Mouse (Mus musculus): ENCODE measurements around the gene 5031439G07Rik. TPM values are rescaled to one million over a fixed set of nuclear protein-coding genes. Genes with fewer than 3 reads are reported as not detected.
"Not testable (repeated sequence)": the region's sequence is repeated elsewhere in the genome, so short reads cannot be mapped to it uniquely, and the experiment has no call there.

Gene 5031439G07Rik
- polyA plus RNA-seq, 1 experiment from 2014 or later = 24.8 TPM

DNA sequence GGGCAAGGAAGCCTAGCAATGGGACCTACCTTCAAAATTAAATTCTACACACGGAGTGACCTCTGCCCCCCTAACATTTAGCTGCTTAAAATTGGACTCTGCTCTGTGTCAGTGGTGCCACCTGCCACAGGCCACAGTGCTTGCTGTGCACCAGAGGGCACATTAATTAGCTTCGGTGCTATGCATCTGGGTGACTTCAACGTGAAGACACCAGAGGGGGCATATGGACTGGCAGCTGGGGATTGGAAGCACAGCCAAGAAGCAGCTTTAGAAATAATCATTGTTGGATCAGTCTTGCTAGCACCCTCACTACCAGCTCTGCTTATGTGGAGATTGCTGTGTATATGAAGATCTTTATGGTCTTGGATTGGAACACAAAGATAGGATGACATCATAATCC lies 75.2 kb downstream of the 5031439G07Rik start:
- H3K9me3 ChIP-seq (ENCODE audit: control insufficient read depth, low read length) = 0 out of 2 replicates have a peak, but pooled peaks cover 4% of the 10 kb centered on the region
- H3K4me2 ChIP-seq (ENCODE audit: low read length) = no peak overlapping the region
- H3K27me3 ChIP-seq (replicated peaks; ENCODE audit: control insufficient read depth, insufficient read depth, low read length) = no peaks in the 10 kb centered on the region
- no peak overlapping the region for H3K4me3 ChIP-seq (replicated peaks; ENCODE audit: low read length)
- no peaks in the 10 kb centered on the region for H3K4me1 ChIP-seq (replicated peaks; ENCODE audit: control insufficient read depth, insufficient read depth, low read length)
- no peaks in the 10 kb centered on the region for H3K36me3 ChIP-seq (ENCODE audit: control insufficient read depth, insufficient read depth)
- 74% methylated on average over 3 of the region's 3 CpGs for WGBS
- no peak overlapping the region for H3K27ac ChIP-seq (ENCODE audit: low read length)
- no peak overlapping the region for H3K9ac ChIP-seq (replicated peaks; ENCODE audit: low read depth, low read length)
- no peak for ATAC-seq

- H3K4me3 ChIP-seq (replicated peaks; ENCODE audit: low read length) = no peak overlapping the region
- H3K27ac ChIP-seq (ENCODE audit: low read length) = no peak overlapping the region
- no peak for ATAC-seq
- no peak overlapping the region for H3K9ac ChIP-seq (replicated peaks; ENCODE audit: low read depth, low read length)
- 73% methylated on average over 7 of the region's 7 CpGs for WGBS
- no peaks in the 10 kb centered on the region for H3K36me3 ChIP-seq (ENCODE audit: control insufficient read depth, insufficient read depth)
- no peak overlapping the region for H3K4me2 ChIP-seq (ENCODE audit: low read length)
- H3K27me3 ChIP-seq (replicated peaks; ENCODE audit: control insufficient read depth, insufficient read depth, low read length) = no peaks in the 10 kb centered on the region
- H3K9me3 ChIP-seq (ENCODE audit: control insufficient read depth, low read length) = no peaks in the 10 kb centered on the region
- H3K4me1 ChIP-seq (replicated peaks; ENCODE audit: control insufficient read depth, insufficient read depth, low read length) = no peaks in the 10 kb centered on the region; the same call in none of the 2 replicates
These were observed 84.4 kb downstream of the 5031439G07Rik start for GRCm38 (mm10) chr15:84903843-84904385.

- ATAC-seq = peak; percentile 89
- Histone ChIP-seq H3K9ac (replicated peaks; ENCODE audit: low read depth, low read length) (no peak overlapping the region), H3K4me1 (replicated peaks; ENCODE audit: control insufficient read depth, insufficient read depth, low read length) (peaks cover 12% of the 10 kb centered on the region), H3K9me3 (ENCODE audit: control insufficient read depth, low read length) (no peaks in the 10 kb centered on the region), H3K4me2 (ENCODE audit: low read length) (peak overlapping the region; percentile 2), H3K36me3 (ENCODE audit: control insufficient read depth, insufficient read depth) (no peaks in the 10 kb centered on the region), H3K27me3 (replicated peaks; ENCODE audit: control insufficient read depth, insufficient read depth, low read length) (no peaks in the 10 kb centered on the region), H3K4me3 (replicated peaks; ENCODE audit: low read length) (no peak overlapping the region), H3K27ac (ENCODE audit: low read length) (no peak overlapping the region)
- WGBS = 7% methylated on average over 7 of the region's 7 CpGs
These were observed 90.3 kb downstream of the 5031439G07Rik start for GRCm38 (mm10) chr15:84898077-84898476.

GRCm38 (mm10) chr15:84896664-84897063 lies 91.7 kb downstream of the 5031439G07Rik start:
- WGBS = 76% methylated on average over 1 of the region's 1 CpGs
- Histone ChIP-seq H3K9ac (replicated peaks; ENCODE audit: low read depth, low read length) (no peak overlapping the region), H3K4me2 (ENCODE audit: low read length) (no peak overlapping the region), H3K36me3 (ENCODE audit: control insufficient read depth, insufficient read depth) (no peaks in the 10 kb centered on the region), H3K4me1 (replicated peaks; ENCODE audit: control insufficient read depth, insufficient read depth, low read length) (peaks cover 12% of the 10 kb centered on the region), H3K4me3 (replicated peaks; ENCODE audit: low read length) (no peak overlapping the region), H3K9me3 (ENCODE audit: control insufficient read depth, low read length) (no peaks in the 10 kb centered on the region), H3K27ac (ENCODE audit: low read length) (no peak overlapping the region), H3K27me3 (replicated peaks; ENCODE audit: control insufficient read depth, insufficient read depth, low read length) (no peaks in the 10 kb centered on the region)
- ATAC-seq = no peak

DNA sequence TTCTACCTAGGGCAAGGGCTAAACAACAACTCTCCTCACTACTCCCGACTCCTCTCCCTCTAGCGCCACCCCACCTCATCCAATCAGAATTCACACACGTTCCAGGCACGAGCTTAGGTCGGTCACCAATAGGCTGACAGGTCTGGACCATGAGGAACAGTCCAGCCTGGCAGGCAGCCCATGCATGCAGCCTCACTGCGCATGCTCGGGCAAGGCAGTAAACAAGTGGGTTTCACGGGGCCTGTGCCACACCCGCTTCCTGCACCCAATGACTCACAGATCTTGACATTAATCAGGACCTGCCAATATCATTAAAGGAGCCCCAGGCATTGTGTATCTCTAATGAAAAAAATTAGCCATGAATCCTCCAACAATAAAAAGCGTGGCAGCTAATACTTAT lies 92.1 kb downstream of the 5031439G07Rik start:
- H3K9me3 ChIP-seq (ENCODE audit: control insufficient read depth, low read length); H3K36me3 ChIP-seq (ENCODE audit: control insufficient read depth, insufficient read depth); H3K9ac ChIP-seq (replicated peaks; ENCODE audit: low read depth, low read length); H3K27ac ChIP-seq (ENCODE audit: low read length); H3K4me3 ChIP-seq (replicated peaks; ENCODE audit: low read length); H3K4me2 ChIP-seq (ENCODE audit: low read length); H3K27me3 ChIP-seq (replicated peaks; ENCODE audit: control insufficient read depth, insufficient read depth, low read length); ATAC-seq: not testable (repeated sequence)
- H3K4me1 ChIP-seq (replicated peaks; ENCODE audit: control insufficient read depth, insufficient read depth, low read length) = peaks cover 12% of the 10 kb centered on the region
- 73% methylated on average over 10 of the region's 10 CpGs for WGBS

Small RNAs within 50 kb of the gene (microRNA-seq; reads per million reads assigned to microRNA genes)
- gene Mir1249 = 42.6 reads per million, percentile 42 among the genes with 10 or more reads in this experiment

Other genes starting within 250 kb of the 5031439G07Rik start
- 9.7 and 10.2 TPM in 2 replicates for gene Phf21b, start 132.5 kb downstream of the 5031439G07Rik start, polyA plus RNA-seq (2015; fragmentation: Nextera tagmentation; extraction: Ambion mirVana)
- gene Gm29666, start 68.5 kb downstream of the 5031439G07Rik start, polyA plus RNA-seq (2015; fragmentation: Nextera tagmentation; extraction: Ambion mirVana) = 0.48 and 1.1 TPM in 2 replicates
- gene Nup50, start 65.1 kb downstream of the 5031439G07Rik start, polyA plus RNA-seq (2015; fragmentation: Nextera tagmentation; extraction: Ambion mirVana) = 30.1 and 34.3 TPM in 2 replicates
- gene Upk3a, start 28.6 kb upstream of the 5031439G07Rik start, polyA plus RNA-seq (2015; fragmentation: Nextera tagmentation; extraction: Ambion mirVana) = 0.83 and 1.1 TPM in 2 replicates
- 35.3 and 38.9 TPM in 2 replicates for gene Fam118a, start 40.4 kb upstream of the 5031439G07Rik start, polyA plus RNA-seq (2015; fragmentation: Nextera tagmentation; extraction: Ambion mirVana)
- gene Smc1b, start 143.4 kb upstream of the 5031439G07Rik start, polyA plus RNA-seq (2015; fragmentation: Nextera tagmentation; extraction: Ambion mirVana) = 0.32 and 0.54 TPM in 2 replicates
- 0.29 TPM in 1 of 2 replicates, not detected in the other for gene Ribc2, start 143.5 kb upstream of the 5031439G07Rik start, polyA plus RNA-seq (2015; fragmentation: Nextera tagmentation; extraction: Ambion mirVana)
- 50.9 and 55.5 TPM in 2 replicates for gene Fbln1, start 217.4 kb upstream of the 5031439G07Rik start, polyA plus RNA-seq (2015; fragmentation: Nextera tagmentation; extraction: Ambion mirVana)